Mouse (Mus musculus) small intestine, adult 2 months (tissue): ENCODE measurements at regions not wholly inside any gene's neighbourhood (a gene's known extent, or its start where the extent isn't known, plus 50 kb on each side); places are given as distances from the start of the nearest gene placed in this dataset.
A peak's percentile ranks its signal among the peaks of the same experiment; 100 is the strongest.

Experiments used
- H3K27ac ChIP-seq: fragments of 200-500 bp; 2 replicates; pipeline ENCODE4 v1.5.1; 2012; ENCODE audit warnings: low read depth, low read length, control low read depth, inconsistent platforms; ENCODE audit not compliant: insufficient read depth
- H3K27me3 ChIP-seq: fragments of 200-500 bp; 2 replicates; pipeline ENCODE4 v1.6.1; 2012; ENCODE audit warnings: mild to moderate bottlenecking, moderate library complexity, low read length, inconsistent platforms; ENCODE audit not compliant: control insufficient read depth, insufficient read depth
- H3K36me3 ChIP-seq: fragments of 200-500 bp; 2 replicates; pipeline ENCODE4 v1.6.1; 2012; ENCODE audit warnings: mild to moderate bottlenecking, low read length, control low read depth, inconsistent platforms; ENCODE audit not compliant: control insufficient read depth, insufficient read depth
- H3K4me1 ChIP-seq: fragments of 200-500 bp; 2 replicates; pipeline ENCODE4 v1.6.1; 2012; ENCODE audit warnings: low read length, inconsistent platforms, mixed read lengths; ENCODE audit not compliant: control insufficient read depth, insufficient read depth, insufficient read length
- H3K4me3 ChIP-seq: fragments of 200-500 bp; 2 replicates; pipeline ENCODE4 v1.5.1; 2012; ENCODE audit warnings: low read depth, mild to moderate bottlenecking, control low read depth, inconsistent platforms, low read length, moderate library complexity
- CTCF ChIP-seq: fragments of 200-500 bp; IDR thresholded peaks from 2 replicates; pipeline ENCODE4 v1.5.1; 2012; ENCODE audit warnings: low read depth, mild to moderate bottlenecking, control low read depth, inconsistent platforms, low read length, moderate library complexity, mixed read lengths; ENCODE audit not compliant: insufficient replicate concordance, insufficient read length; ENCODE audit errors: extremely low read depth
- POLR2A ChIP-seq: fragments of 200-500 bp; IDR thresholded peaks from 2 replicates; pipeline ENCODE4 v1.6.1; 2012; ENCODE audit warnings: low read depth, mild to moderate bottlenecking, control low read depth, inconsistent platforms, low read length, moderate library complexity
- WGBS: fragments of 180-500 bp; shearing (Covaris S2); methylation state at CpG from one replicate; pipeline ENCODE4 v1.1.7; 2018; 5-methylcytosine and 5-hydroxymethylcytosine counted together

DNA sequence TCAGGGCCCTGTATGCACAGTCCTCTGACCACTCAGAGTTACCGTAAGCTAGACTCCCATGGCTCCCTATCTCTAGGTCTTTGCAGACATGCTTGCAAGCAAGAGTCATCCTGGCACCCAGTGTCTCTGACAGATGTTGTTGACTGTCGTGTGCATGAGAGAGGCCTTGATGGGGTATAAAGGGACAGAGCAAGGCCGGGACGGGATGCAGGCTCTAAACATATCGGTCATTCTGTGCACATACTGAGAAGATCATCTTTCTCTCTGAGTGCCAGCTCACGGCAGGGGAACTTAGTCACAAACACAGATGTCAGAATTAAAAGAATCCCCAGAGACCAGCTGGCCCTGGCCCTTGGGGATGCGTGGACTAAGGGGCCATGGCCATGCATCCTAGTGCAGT, 199.4 kb upstream of the Usp24 start:
- TF ChIP-seq CTCF (no peak), POLR2A (no peak)
- Histone ChIP-seq H3K4me3 (no peak overlapping the region), H3K36me3 (no peaks in the 10 kb centered on the region), H3K27ac (peak overlapping the region; percentile 27; the same call in 1 of the 2 replicates), H3K27me3 (no peaks in the 10 kb centered on the region), H3K4me1 (no peaks in the 10 kb centered on the region)
- WGBS: 84% methylated on average over 7 of the region's 7 CpGs

DNA sequence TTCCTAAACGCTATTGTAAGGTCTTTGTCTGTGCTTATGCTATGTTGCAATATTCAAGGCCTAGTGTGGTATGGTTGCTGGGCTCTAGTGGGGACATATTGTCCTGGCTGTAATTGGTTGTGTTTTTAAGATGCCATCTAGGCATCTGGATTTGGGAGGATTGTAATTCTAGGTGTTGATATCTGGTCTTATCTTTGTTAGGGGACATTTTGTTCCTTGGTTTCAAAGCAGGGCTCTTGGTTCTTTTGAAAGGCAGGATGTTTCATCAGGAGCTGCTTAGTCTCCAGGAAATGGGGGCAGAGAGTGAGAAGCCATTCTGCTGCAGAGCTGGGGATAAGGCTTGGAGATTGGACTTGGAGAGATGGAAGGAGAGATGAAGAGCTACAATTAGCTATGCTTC, 194.7 kb upstream of the Usp24 start:
- 0 out of 2 replicates have a peak overlapping the region, but pooled peaks have one; percentile 6 for H3K27ac ChIP-seq
- no peak overlapping the region for H3K4me3 ChIP-seq
- H3K27me3 ChIP-seq: no peaks in the 10 kb centered on the region
- TF ChIP-seq CTCF (no peak), POLR2A (no peak)
- H3K36me3 ChIP-seq: no peaks in the 10 kb centered on the region
- H3K4me1 ChIP-seq: no peaks in the 10 kb centered on the region
- WGBS: 80% methylated on average over 1 of the region's 1 CpGs

DNA sequence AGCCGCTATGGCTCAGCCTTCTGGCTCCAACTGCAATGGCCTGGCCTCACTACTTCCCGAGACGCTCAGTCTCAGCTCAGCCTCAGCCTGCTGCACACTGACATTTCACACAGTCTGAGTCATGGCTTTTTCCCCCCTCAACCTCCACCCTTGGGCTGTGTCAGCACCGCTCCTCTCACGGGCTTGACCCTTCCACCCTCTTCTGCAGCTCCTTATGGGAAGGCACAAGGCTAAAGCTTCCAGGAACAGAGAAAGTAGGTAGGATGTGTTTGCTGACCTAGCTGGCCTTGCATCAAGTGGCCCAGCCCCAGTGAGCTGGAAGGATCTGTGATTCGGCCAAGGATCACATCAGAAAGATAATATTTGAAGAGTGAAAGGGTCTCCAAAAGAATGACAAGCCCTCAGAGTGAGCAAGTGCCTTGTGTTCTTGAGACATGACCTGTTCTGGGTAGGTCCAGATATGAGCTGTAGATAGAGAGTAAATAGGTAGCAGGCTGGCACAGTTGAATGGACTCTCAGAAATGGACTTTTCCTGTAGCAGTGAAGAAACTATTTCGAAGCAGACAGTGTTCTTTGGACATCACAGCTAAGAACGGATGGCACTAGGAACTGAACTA, 192.9 kb upstream of the Usp24 start:
- no peaks in the 10 kb centered on the region for H3K36me3 ChIP-seq
- WGBS: 69% methylated on average over 8 of the region's 8 CpGs
- peak overlapping the region; percentile 64 for H3K27ac ChIP-seq
- TF ChIP-seq CTCF (no peak), POLR2A (no peak)
- H3K27me3 ChIP-seq: no peaks in the 10 kb centered on the region
- H3K4me3 ChIP-seq: no peak overlapping the region
- no peaks in the 10 kb centered on the region for H3K4me1 ChIP-seq

DNA sequence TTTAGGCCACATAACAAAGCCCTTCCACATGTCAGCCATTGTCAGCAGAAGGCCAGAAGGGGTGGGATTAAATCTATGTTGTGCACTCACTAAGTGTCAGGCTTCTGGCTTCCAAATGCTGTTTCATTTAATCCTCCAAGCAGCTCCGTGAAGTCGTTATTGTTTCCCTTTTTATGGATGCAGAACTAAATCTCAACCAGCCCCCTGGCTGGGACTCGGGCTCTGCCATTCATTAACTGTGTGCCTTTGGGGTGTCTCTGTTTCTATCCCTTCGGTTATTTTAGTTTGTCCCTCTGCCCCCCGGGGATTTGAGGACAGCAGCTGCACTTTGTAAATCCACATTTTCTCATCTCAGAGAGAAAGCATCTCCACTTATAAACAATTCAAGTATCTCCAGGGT, 188.8 kb upstream of the Usp24 start:
- Histone ChIP-seq H3K27me3 (no peaks in the 10 kb centered on the region), H3K4me1 (no peaks in the 10 kb centered on the region), H3K4me3 (no peak overlapping the region), H3K36me3 (no peaks in the 10 kb centered on the region), H3K27ac (no peak overlapping the region)
- TF ChIP-seq CTCF (no peak), POLR2A (no peak)
- WGBS: 68% methylated on average over 5 of the region's 5 CpGs

DNA sequence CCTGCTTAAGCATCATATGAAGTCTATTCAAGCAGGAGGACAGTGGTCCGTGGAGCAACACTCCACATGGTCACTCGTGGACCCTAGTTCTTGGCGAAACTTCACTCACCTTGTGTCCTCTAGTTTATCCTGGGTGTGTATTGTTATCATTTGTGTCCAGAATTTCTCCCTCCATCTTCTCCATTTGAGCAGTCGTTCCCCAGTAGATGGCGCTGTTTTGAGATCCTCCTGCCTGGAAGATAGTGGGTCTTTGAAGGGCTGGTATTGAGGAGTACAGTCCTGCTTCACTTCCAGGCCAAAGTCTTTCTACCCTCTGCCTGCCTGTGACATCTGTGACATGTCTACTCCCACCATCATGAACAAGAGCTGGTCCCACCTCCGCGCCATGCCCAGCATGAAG, 188.4 kb upstream of the Usp24 start:
- Histone ChIP-seq H3K36me3 (no peaks in the 10 kb centered on the region), H3K4me3 (no peak overlapping the region), H3K27ac (0 out of 2 replicates have a peak overlapping the region, but pooled peaks have one; percentile 23), H3K4me1 (no peaks in the 10 kb centered on the region), H3K27me3 (no peaks in the 10 kb centered on the region)
- 52% methylated on average over 7 of the region's 7 CpGs for WGBS
- TF ChIP-seq POLR2A (no peak), CTCF (peak; percentile 31; the same call in 1 of the 2 replicates)

DNA sequence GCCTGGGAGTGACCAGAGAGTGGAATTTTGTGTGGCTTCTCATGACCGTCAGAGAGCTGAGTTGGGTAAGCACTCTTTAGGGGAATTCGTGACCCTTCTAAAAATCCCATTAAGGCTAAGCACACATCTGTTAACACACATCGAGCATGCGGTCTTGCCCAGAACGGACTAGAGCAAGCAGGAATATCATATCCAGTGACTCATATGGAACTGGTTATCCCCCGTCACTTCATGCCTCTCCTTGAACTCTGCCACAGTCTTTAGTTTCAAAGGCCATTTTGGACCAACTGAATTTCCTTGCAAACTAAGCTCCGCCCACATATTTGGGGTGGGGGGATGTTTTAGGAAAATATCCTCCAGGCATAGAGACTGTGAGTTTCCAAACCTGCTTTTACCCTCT, 186.7 kb upstream of the Usp24 start:
- H3K4me3 ChIP-seq: no peak overlapping the region
- WGBS: 70% methylated on average over 7 of the region's 7 CpGs
- TF ChIP-seq POLR2A (no peak), CTCF (no peak)
- H3K27ac ChIP-seq: no peak overlapping the region
- no peaks in the 10 kb centered on the region for H3K27me3 ChIP-seq
- no peaks in the 10 kb centered on the region for H3K36me3 ChIP-seq
- H3K4me1 ChIP-seq: no peaks in the 10 kb centered on the region

DNA sequence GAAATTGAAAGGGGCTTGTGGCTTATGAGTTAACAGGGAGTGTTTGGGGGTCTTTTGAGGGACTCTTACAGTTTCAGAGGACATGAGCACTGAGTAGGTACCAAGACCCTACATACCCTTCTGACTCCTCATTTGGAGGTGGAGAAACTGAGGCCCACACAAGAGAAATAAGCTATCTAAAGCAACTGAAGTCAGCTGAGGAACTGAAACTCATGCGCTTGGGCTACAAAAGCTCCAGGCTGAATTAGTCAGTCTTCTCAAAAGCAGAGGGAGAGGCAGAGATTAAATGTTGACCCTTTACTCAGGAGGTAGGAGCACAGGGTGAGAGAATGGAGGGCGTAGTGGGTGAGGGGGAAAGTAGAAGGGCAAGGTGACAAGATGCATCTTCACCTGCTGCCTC, 186.2 kb upstream of the Usp24 start:
- 86% methylated on average over 2 of the region's 2 CpGs for WGBS
- no peaks in the 10 kb centered on the region for H3K36me3 ChIP-seq
- no peaks in the 10 kb centered on the region for H3K27me3 ChIP-seq
- H3K27ac ChIP-seq: no peak overlapping the region
- H3K4me3 ChIP-seq: no peak overlapping the region
- TF ChIP-seq POLR2A: no peak
- TF ChIP-seq CTCF: no peak
- H3K4me1 ChIP-seq: no peaks in the 10 kb centered on the region

DNA sequence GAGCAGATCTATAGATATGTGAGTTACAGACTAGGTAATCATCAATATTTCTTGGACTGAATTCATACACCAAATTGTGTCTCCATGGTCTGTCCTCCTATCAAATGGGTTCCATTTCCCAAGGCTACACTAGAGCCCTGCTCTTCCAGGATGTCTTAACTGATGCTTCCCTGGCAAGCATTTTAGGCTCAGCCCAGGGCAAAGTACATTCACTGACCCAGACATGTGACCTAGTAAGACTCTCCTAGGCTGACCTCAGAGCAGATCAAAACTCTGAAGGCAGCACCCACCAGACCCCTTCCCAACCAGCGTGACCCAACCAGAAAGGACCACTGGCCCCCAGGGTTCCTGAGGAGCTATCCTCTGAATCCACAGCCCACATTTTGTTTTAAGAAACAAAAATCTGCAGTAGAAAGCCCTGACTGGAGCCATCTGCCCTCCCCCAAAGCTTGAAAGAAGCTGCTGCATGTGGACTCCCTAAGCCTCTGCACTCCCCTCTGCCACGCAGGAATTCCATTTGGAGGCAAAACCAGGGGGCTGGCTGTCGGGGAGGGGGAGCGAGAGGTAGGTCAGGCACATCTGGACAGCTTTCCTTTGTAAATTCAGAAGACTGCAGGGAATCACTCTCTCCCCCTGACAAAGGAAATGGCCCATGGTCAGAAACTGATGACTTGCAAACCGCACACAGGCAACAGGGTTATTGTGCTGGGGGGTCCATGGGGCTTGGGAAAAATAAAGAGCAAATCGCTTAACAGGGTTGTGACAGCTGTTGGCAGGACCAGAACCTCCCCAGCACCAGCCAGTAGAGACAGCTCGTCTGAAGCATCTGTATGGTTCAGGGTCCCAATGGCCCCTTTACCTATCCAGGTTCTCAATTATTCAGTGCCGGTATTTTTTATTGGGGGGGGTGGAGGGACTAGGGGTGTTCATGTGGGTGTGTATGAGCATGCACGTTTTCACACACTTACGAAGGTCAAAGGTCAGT, 182.0 kb upstream of the Usp24 start:
- no peaks in the 10 kb centered on the region for H3K36me3 ChIP-seq
- TF ChIP-seq POLR2A (no peak), CTCF (no peak)
- no peaks in the 10 kb centered on the region for H3K27me3 ChIP-seq
- no peaks in the 10 kb centered on the region for H3K4me1 ChIP-seq
- 70% methylated on average over 10 of the region's 10 CpGs for WGBS
- no peak overlapping the region for H3K4me3 ChIP-seq
- no peak overlapping the region for H3K27ac ChIP-seq
